Mouse (Mus musculus) heart, embryonic 15.5 days (tissue): ENCODE measurements around the gene Dusp1. TPM values are rescaled to one million over a fixed set of nuclear protein-coding genes. Genes with fewer than 3 reads are reported as not detected.

ENCODE experiments used
- ATAC-seq: fragments of 200-750 bp; cut with Nextera tagmentation; replicated peaks from 2 replicates; pipeline ENCODE4 v1.8.0; 2017; ENCODE audit warnings: low read depth, moderate TSS enrichment; ENCODE audit not compliant: insufficient number of reproducible peaks, insufficient read depth, low FRiP score
- H3K27ac ChIP-seq: fragments of 300-500 bp; sonication (generic); 2 replicates; pipeline ENCODE4 v1.5.1; 2015; ENCODE audit warnings: mild to moderate bottlenecking, inconsistent platforms
- H3K27me3 ChIP-seq: fragments of 300-500 bp; sonication (generic); 2 replicates; pipeline ENCODE4 v1.6.1; 2015; ENCODE audit warnings: inconsistent platforms
- H3K36me3 ChIP-seq: fragments of 300-500 bp; sonication (generic); 2 replicates; pipeline ENCODE4 v1.6.1; 2015; ENCODE audit warnings: mild to moderate bottlenecking, inconsistent platforms
- H3K4me1 ChIP-seq: fragments of 300-500 bp; sonication (generic); replicated peaks from 2 replicates; pipeline ENCODE4 v1.6.1; 2015; ENCODE audit warnings: inconsistent platforms
- H3K4me2 ChIP-seq: fragments of 300-500 bp; sonication (generic); 2 replicates; pipeline ENCODE4 v1.6.1; 2015; ENCODE audit warnings: inconsistent platforms, mild to moderate bottlenecking, moderate library complexity
- H3K4me3 ChIP-seq: fragments of 300-500 bp; sonication (generic); 2 replicates; pipeline ENCODE4 v1.5.1; 2015; ENCODE audit warnings: mild to moderate bottlenecking, inconsistent platforms
- H3K9ac ChIP-seq: fragments of 300-500 bp; sonication (generic); 2 replicates; pipeline ENCODE4 v1.6.1; 2015; ENCODE audit warnings: mild to moderate bottlenecking, inconsistent platforms
- H3K9me3 ChIP-seq: fragments of 300-500 bp; sonication (generic); replicated peaks from 2 replicates; pipeline ENCODE4 v1.6.1; 2016; ENCODE audit warnings: inconsistent platforms
- WGBS: fragments of 180-500 bp; shearing (Covaris S2); methylation state at CpG from one replicate; pipeline ENCODE4 v1.1.7; 2015; ENCODE audit warnings: mixed read lengths; 5-methylcytosine and 5-hydroxymethylcytosine counted together
- polyA plus RNA-seq: library from polyadenylated mRNA; unstranded; fragments of >200 nt; fragmentation: Nextera tagmentation; extraction: Ambion mirVana; gene quantifications from 2 replicates; pipeline ENCODE4 v1.2.1, GENCODE M21; 2015

The Dusp1 gene
- polyA plus RNA-seq, 1 experiment from 2014 or later, result 30.8 TPM

DNA sequence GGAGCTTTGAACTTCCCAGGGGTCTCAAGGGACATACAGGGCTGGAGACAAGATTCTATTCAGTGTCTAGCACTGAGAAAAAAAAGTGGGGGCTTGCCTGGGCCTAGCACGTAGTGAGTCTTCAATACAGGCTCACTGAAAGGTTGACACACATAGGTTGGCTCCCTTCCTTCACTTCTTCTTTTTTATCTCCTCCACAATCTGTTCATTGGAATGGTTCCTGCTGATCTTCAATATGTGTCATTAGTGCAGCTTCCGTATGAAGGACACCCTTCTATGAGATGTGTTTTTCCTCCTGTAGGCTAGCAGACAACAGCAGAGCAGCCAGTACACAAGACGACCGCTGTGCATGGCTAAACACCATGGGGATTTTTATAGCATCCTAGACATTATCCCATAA is 37.1 kb downstream of the Dusp1 start:
- Histone ChIP-seq H3K4me2 (no peak overlapping the region), H3K27me3 (no peaks in the 10 kb centered on the region), H3K27ac (no peak overlapping the region), H3K4me3 (no peak overlapping the region), H3K9me3 (no peaks in the 10 kb centered on the region), H3K36me3 (no peaks in the 10 kb centered on the region), H3K9ac (no peak overlapping the region), H3K4me1 (peaks cover 14% of the 10 kb centered on the region)
- 79% methylated on average over 4 of the region's 4 CpGs for WGBS
- no peak for ATAC-seq

GRCm38 (mm10) chr17:26524316-26524715 is 37.6 kb downstream of the Dusp1 start:
- H3K4me3 ChIP-seq, result no peak overlapping the region
- no peak overlapping the region for H3K9ac ChIP-seq
- no peak overlapping the region for H3K4me2 ChIP-seq
- no peak overlapping the region for H3K27ac ChIP-seq
- no peaks in the 10 kb centered on the region for H3K9me3 ChIP-seq
- H3K4me1 ChIP-seq, result peaks cover 9% of the 10 kb centered on the region
- no peak for ATAC-seq
- H3K27me3 ChIP-seq, result no peaks in the 10 kb centered on the region
- H3K36me3 ChIP-seq, result no peaks in the 10 kb centered on the region

- WGBS, result 52% methylated on average over 4 of the region's 4 CpGs
- Histone ChIP-seq H3K9me3 (no peaks in the 10 kb centered on the region), H3K27ac (no peak overlapping the region), H3K27me3 (no peaks in the 10 kb centered on the region), H3K4me1 (0 out of 2 replicates have a peak, but pooled peaks cover 6% of the 10 kb centered on the region), H3K4me2 (no peak overlapping the region), H3K9ac (no peak overlapping the region), H3K36me3 (no peaks in the 10 kb centered on the region), H3K4me3 (no peak overlapping the region)
- no peak for ATAC-seq
Observed at GRCm38 (mm10) chr17:26522711-26523110, 39.2 kb downstream of the Dusp1 start.

DNA sequence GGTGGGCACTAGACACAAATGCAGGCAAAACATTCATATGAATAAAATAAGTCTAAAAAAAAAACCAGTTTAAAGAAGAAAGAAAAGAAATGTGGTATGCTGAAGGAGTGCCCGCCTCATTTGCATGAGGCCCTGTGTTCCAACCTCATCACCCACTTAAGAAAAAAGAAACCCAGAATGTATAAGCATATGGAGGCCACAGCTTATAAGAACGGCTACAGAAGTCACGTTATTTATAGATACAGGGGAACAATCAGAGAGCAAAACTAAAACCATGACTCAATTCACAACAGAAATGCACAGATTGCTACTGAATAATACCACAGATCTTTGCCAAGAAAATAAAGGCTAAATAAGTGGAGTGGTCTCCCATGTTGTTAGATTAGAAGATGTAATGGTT is 43.6 kb downstream of the Dusp1 start:
- no peak for ATAC-seq
- WGBS, result 67% methylated on average over 3 of the region's 3 CpGs
- Histone ChIP-seq H3K4me3 (no peak overlapping the region), H3K4me2 (no peak overlapping the region), H3K4me1 (peaks cover 18% of the 10 kb centered on the region), H3K9ac (no peak overlapping the region), H3K9me3 (no peaks in the 10 kb centered on the region), H3K36me3 (no peaks in the 10 kb centered on the region), H3K27me3 (no peaks in the 10 kb centered on the region), H3K27ac (no peak overlapping the region)

DNA sequence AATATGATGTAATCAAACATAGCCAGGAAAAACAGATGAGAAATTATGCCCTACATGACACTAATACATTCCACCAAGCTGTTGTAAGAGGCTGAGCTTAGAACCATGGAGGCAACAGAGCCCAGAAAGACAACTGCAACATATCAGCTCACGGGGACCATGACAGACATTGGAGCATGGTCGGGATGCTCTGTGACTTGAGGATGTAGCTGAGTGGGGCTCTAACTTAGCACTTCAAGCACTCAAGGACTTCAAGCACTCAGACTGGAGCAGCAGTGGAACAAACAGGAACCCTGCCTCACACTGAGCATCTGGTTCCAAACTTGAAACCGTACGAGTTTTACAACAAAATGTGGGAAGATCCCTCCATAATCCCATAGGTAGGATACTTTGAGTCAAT is 46.3 kb downstream of the Dusp1 start:
- no peaks in the 10 kb centered on the region for H3K27me3 ChIP-seq
- peaks cover 41% of the 10 kb centered on the region for H3K4me1 ChIP-seq
- H3K4me3 ChIP-seq, result no peak overlapping the region
- H3K9ac ChIP-seq, result no peak overlapping the region
- H3K36me3 ChIP-seq, result no peaks in the 10 kb centered on the region
- ATAC-seq, result no peak
- H3K27ac ChIP-seq, result no peak overlapping the region
- WGBS, result 76% methylated on average over 4 of the region's 4 CpGs
- no peaks in the 10 kb centered on the region for H3K9me3 ChIP-seq
- H3K4me2 ChIP-seq, result no peak overlapping the region

GRCm38 (mm10) chr17:26514581-26515030 is 47.3 kb downstream of the Dusp1 start:
- Histone ChIP-seq H3K4me2 (no peak overlapping the region), H3K9ac (no peak overlapping the region), H3K4me1 (peaks cover 49% of the 10 kb centered on the region), H3K27ac (no peak overlapping the region), H3K4me3 (no peak overlapping the region), H3K36me3 (no peaks in the 10 kb centered on the region), H3K9me3 (no peaks in the 10 kb centered on the region), H3K27me3 (no peaks in the 10 kb centered on the region)
- 58% methylated on average over 3 of the region's 3 CpGs for WGBS
- ATAC-seq, result no peak

- no peak for ATAC-seq
Observed at GRCm38 (mm10) chr17:26513459-26514290, 48.3 kb downstream of the Dusp1 start.

DNA sequence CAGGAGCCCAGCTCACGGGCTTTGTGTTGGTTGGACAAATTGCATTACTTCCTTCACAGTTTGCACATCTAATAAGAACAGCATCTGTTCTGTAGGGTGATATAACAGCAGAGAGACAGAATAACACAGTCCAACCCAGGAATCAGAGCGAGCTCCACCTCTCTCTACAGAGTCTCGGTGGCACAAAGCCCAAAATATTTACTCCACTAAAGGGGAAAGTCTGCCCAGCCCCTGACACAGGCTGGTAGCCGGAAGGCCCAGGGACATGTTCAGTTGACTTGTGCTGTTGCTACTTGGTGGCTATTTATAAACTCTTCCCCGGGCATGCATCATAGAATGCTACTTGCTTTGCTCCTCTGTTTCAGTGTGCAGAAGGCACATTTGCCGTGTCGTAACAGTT is 49.0 kb downstream of the Dusp1 start:
- no peak overlapping the region for H3K4me3 ChIP-seq
- H3K9me3 ChIP-seq, result no peaks in the 10 kb centered on the region
- H3K4me1 ChIP-seq, result peaks cover 54% of the 10 kb centered on the region
- no peaks in the 10 kb centered on the region for H3K36me3 ChIP-seq
- no peak for ATAC-seq
- WGBS, result 27% methylated on average over 7 of the region's 7 CpGs
- no peak overlapping the region for H3K9ac ChIP-seq
- peak overlapping the region; percentile 83 for H3K27ac ChIP-seq
- no peaks in the 10 kb centered on the region for H3K27me3 ChIP-seq
- H3K4me2 ChIP-seq, result no peak overlapping the region

More at GRCm38 (mm10) chr17:26513459-26514290, 48.3 kb downstream of the Dusp1 start:
- Histone ChIP-seq H3K36me3 (no peaks in the 10 kb centered on the region), H3K4me2 (no peak overlapping the region), H3K9ac (no peak overlapping the region), H3K9me3 (no peaks in the 10 kb centered on the region), H3K4me1 (peaks cover 54% of the 10 kb centered on the region), H3K27me3 (no peaks in the 10 kb centered on the region), H3K27ac (peak overlapping the region; percentile 83), H3K4me3 (no peak overlapping the region)
- WGBS, result 84% methylated on average over 6 of the region's 6 CpGs

DNA sequence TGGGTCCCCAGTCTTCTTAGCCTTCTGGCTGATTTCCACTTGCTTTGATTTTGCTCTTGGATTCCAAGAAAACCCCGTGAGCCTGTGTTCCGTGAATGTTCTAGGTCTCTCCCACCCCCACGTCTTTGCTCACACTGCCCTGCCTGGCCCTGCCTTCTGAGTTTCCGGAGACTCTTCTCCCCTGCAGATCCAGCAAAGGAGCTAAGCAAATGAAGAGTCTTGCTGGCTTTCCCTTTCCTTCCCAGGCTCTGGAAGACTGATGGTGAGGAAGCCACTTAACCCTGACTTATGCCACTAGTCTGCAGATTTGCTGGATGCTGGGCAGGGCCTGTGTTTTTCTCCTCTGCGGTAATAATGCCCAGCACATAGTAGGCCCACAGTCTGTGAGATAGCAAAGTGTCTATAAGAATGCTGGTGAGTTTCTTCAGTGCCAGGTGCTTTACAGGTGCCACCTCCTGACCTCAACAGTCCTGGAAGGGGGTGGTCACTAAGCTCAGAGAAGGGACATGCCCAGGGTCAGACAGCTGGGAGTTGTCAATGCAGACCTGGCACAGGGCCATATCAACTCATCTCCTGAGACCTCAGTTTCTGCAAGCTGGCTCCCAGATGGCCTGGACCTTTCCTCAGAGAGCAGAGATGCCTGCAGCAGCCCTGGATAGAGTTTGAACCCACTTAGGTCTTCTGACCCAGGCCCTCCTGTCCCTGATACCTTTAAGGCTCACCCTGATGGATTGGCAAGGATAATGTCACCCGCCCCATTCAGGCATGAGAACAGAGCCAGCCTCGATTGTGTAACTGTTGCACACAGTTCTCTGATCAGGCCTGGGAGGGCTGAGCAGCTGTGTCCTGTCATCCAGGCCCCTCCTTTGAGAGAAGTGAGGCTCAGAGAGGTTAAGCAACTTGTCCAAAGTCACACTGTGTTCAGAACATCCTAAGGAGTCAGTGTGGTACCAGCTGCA is 49.8 kb downstream of the Dusp1 start:
- peak overlapping the region; percentile 83 for H3K27ac ChIP-seq
- no peak overlapping the region for H3K9ac ChIP-seq
- 66% methylated on average over 7 of the region's 7 CpGs for WGBS
- no peak overlapping the region for H3K4me2 ChIP-seq
- H3K4me1 ChIP-seq, result peaks cover 54% of the 10 kb centered on the region
- H3K4me3 ChIP-seq, result no peak overlapping the region
- ATAC-seq, result no peak
- no peaks in the 10 kb centered on the region for H3K9me3 ChIP-seq
- no peaks in the 10 kb centered on the region for H3K36me3 ChIP-seq
- H3K27me3 ChIP-seq, result no peaks in the 10 kb centered on the region

GRCm38 (mm10) chr17:26511256-26511655 is 50.7 kb downstream of the Dusp1 start:
- Histone ChIP-seq H3K4me2 (no peak overlapping the region), H3K9ac (no peak overlapping the region), H3K27me3 (no peaks in the 10 kb centered on the region), H3K27ac (no peak overlapping the region), H3K4me3 (no peak overlapping the region), H3K36me3 (peaks cover 3% of the 10 kb centered on the region; the same call in 1 of the 2 replicates), H3K4me1 (peaks cover 60% of the 10 kb centered on the region), H3K9me3 (no peaks in the 10 kb centered on the region)
- 66% methylated on average over 4 of the region's 4 CpGs for WGBS
- ATAC-seq, result no peak
